Mouse (Mus musculus): Measurements from ENCODE around the gene Gpr176.
"Not testable (repeated sequence)": the region's sequence is repeated elsewhere in the genome, so short reads cannot be mapped to it uniquely, and the experiment has no call there.

Gpr176 gene

GRCm38 (mm10) chr2:118301656-118302055 is 71.6 kb downstream of the Gpr176 start:
- DNase-seq (ENCODE audit: low read depth in 2 of 2, low spot score in 2 of 2) = no peak

GRCm38 (mm10) chr2:118301041-118301545 is 72.1 kb downstream of the Gpr176 start:
- no peak for DNase-seq (ENCODE audit: low read depth in 2 of 2, low spot score in 2 of 2)

- no peak for DNase-seq (ENCODE audit: low read depth in 2 of 2, low spot score in 2 of 2)
These were observed 73.2 kb downstream of the Gpr176 start for GRCm38 (mm10) chr2:118299981-118300380.

- DNase-seq (ENCODE audit: low read depth in 2 of 2, low spot score in 2 of 2) = no peak
These were observed 74.6 kb downstream of the Gpr176 start for GRCm38 (mm10) chr2:118298601-118299000.

- DNase-seq (ENCODE audit: low read depth in 2 of 2, low spot score in 2 of 2) = no peak
These were observed 75.3 kb downstream of the Gpr176 start for GRCm38 (mm10) chr2:118297966-118298365.

- no peak for DNase-seq (ENCODE audit: low read depth in 2 of 2, low spot score in 2 of 2)
These were observed 77.7 kb downstream of the Gpr176 start for GRCm38 (mm10) chr2:118295505-118295904.

- DNase-seq (ENCODE audit: low read depth in 2 of 2, low spot score in 2 of 2) = no peak
These were observed 79.6 kb downstream of the Gpr176 start for GRCm38 (mm10) chr2:118293583-118293982.

- not testable (repeated sequence) for DNase-seq (ENCODE audit: low read depth in 2 of 2, low spot score in 2 of 2)
These were observed 84.2 kb downstream of the Gpr176 start for GRCm38 (mm10) chr2:118289066-118289460.

GRCm38 (mm10) chr2:118288326-118289065 is 84.7 kb downstream of the Gpr176 start:
- no peak for DNase-seq (ENCODE audit: low read depth in 2 of 2, low spot score in 2 of 2)

- no peak for DNase-seq (ENCODE audit: low read depth in 2 of 2, low spot score in 2 of 2)
These were observed 85.5 kb downstream of the Gpr176 start for GRCm38 (mm10) chr2:118287678-118288077.

GRCm38 (mm10) chr2:118282467-118282866 is 90.8 kb downstream of the Gpr176 start:
- no peak for DNase-seq (ENCODE audit: low read depth in 2 of 2, low spot score in 2 of 2)

- no peak for DNase-seq (ENCODE audit: low read depth in 2 of 2, low spot score in 2 of 2)
These were observed 95.0 kb downstream of the Gpr176 start for GRCm38 (mm10) chr2:118278249-118278648.

GRCm38 (mm10) chr2:118271606-118272005 is 101.6 kb downstream of the Gpr176 start:
- DNase-seq (ENCODE audit: low read depth in 2 of 2, low spot score in 2 of 2) = no peak

GRCm38 (mm10) chr2:118270213-118270612 is 103.0 kb downstream of the Gpr176 start:
- DNase-seq (ENCODE audit: low read depth in 2 of 2, low spot score in 2 of 2) = no peak

- no peak for DNase-seq (ENCODE audit: low read depth in 2 of 2, low spot score in 2 of 2)
These were observed 109.4 kb downstream of the Gpr176 start for GRCm38 (mm10) chr2:118263914-118264201.

- DNase-seq (ENCODE audit: low read depth in 2 of 2, low spot score in 2 of 2) = peak; percentile 6 to 20
These were observed 109.9 kb downstream of the Gpr176 start for GRCm38 (mm10) chr2:118263151-118263913.

- DNase-seq (ENCODE audit: low read depth in 2 of 2, low spot score in 2 of 2) = no peak
These were observed 110.5 kb downstream of the Gpr176 start for GRCm38 (mm10) chr2:118262673-118263072.

- DNase-seq (ENCODE audit: low read depth in 2 of 2, low spot score in 2 of 2) = no peak
These were observed 113.5 kb downstream of the Gpr176 start for GRCm38 (mm10) chr2:118259746-118260145.

GRCm38 (mm10) chr2:118257094-118257493 is 116.1 kb downstream of the Gpr176 start:
- peak in 1 of 2 experiments; percentile 7 for DNase-seq (ENCODE audit: low read depth in 2 of 2, low spot score in 2 of 2)

- DNase-seq (ENCODE audit: low read depth in 2 of 2, low spot score in 2 of 2) = peak; percentile 69 to 79
These were observed 116.6 kb downstream of the Gpr176 start, which contains the start of gene Fsip1 for GRCm38 (mm10) chr2:118256621-118257053. Gene Fsip1, minus strand, starts transcription at chr2:118256966.

GRCm38 (mm10) chr2:118254516-118254915 is 118.7 kb downstream of the Gpr176 start:
- DNase-seq (ENCODE audit: low read depth in 2 of 2, low spot score in 2 of 2) = no peak

GRCm38 (mm10) chr2:118248966-118249365 is 124.3 kb downstream of the Gpr176 start:
- DNase-seq (ENCODE audit: low read depth in 2 of 2, low spot score in 2 of 2) = no peak

Data from CD8-positive naive resting alpha-beta T cell, adult 2 months (primary cell).